Mouse (Mus musculus) heart, postnatal 10 days (tissue): Measurements from ENCODE around the gene Grhpr. TPM values are rescaled to one million over a fixed set of nuclear protein-coding genes. Genes with fewer than 3 reads are reported as not detected.
"Not testable (repeated sequence)": the region's sequence is repeated elsewhere in the genome, so short reads cannot be mapped to it uniquely, and the experiment has no call there.

Experiments used
- DNase-seq, 2 experiments: peaks; one replicate each; pipeline ENCODE4 v3.0.0; 2021
- intact Hi-C: fragments of 180-260 bp; cut with DNase I; formaldehyde crosslinking; loops from one replicate; pipeline ENCODE4 v1.15.1; 2025
- total RNA-seq, 2 experiments: library from RNA; stranded (reverse); gene quantifications; 2 replicates each; pipeline ENCODE4 v1.2.3; 2021

Gene Grhpr
- total RNA-seq, 2 experiments from 2014 or later = 43.0 to 47.7 TPM

- intact Hi-C loops = loop anchor here (2.0 to 5.0 kb wide), 2 partner anchors 37 to 123 kb away; no protein-coding TSS in a partner anchor
- DNase-seq = no peak
Measured at GRCm38 (mm10) chr4:44973871-44974270, 7.3 kb upstream of the Grhpr start.

- intact Hi-C loops = loop anchor here (5.0 kb wide), 1 partner anchor 123 kb away; no protein-coding TSS in a partner anchor
- DNase-seq = no peak
Measured at GRCm38 (mm10) chr4:44974331-44974730, 6.9 kb upstream of the Grhpr start.

GRCm38 (mm10) chr4:44976026-44976615 lies 5.1 kb upstream of the Grhpr start:
- intact Hi-C loops = no loop called here
- no peak for DNase-seq

GRCm38 (mm10) chr4:44976921-44977710 lies 4.1 kb upstream of the Grhpr start:
- intact Hi-C loops = no loop called here
- DNase-seq = no peak

GRCm38 (mm10) chr4:44978175-44978574 lies 3.0 kb upstream of the Grhpr start:
- DNase-seq = no peak
- intact Hi-C loops = no loop called here

- intact Hi-C loops = no loop called here
- DNase-seq = peak in 1 of 2 experiments; percentile 14
Measured at GRCm38 (mm10) chr4:44979794-44980338, 1.3 kb upstream of the Grhpr start.

- DNase-seq = peak in 1 of 2 experiments; percentile 28
- intact Hi-C loops = loop anchor here (2.0 kb wide), 1 partner anchor 29 kb away; no protein-coding TSS in a partner anchor
Measured at GRCm38 (mm10) chr4:44981974-44982287, 736 bp downstream of the Grhpr start.

- DNase-seq = peak in 1 of 2 experiments; percentile 5
- intact Hi-C loops = loop anchor here (2.0 kb wide), 1 partner anchor 28 kb away; no protein-coding TSS in a partner anchor
Measured at GRCm38 (mm10) chr4:44982440-44983130, 1.4 kb downstream of the Grhpr start.

- no peak for DNase-seq
- intact Hi-C loops = loop anchor here (2.0 kb wide), 1 partner anchor 28 kb away; no protein-coding TSS in a partner anchor
Measured at GRCm38 (mm10) chr4:44983131-44983740, 2.0 kb downstream of the Grhpr start.

- intact Hi-C loops = no loop called here
- DNase-seq = no peak
Measured at GRCm38 (mm10) chr4:44990560-44990959, 9.4 kb downstream of the Grhpr start.

- DNase-seq = not testable (repeated sequence)
Measured at GRCm38 (mm10) chr4:44992330-44992729, 11.1 kb downstream of the Grhpr start.

GRCm38 (mm10) chr4:44993179-44993578 lies 12.0 kb downstream of the Grhpr start:
- DNase-seq, intact Hi-C loops: not testable (repeated sequence)

More at GRCm38 (mm10) chr4:44992330-44992729, 11.1 kb downstream of the Grhpr start:
- intact Hi-C loops = not testable (repeated sequence)

GRCm38 (mm10) chr4:44993847-44994246 lies 12.7 kb downstream of the Grhpr start:
- intact Hi-C loops = no loop called here
- no peak for DNase-seq

GRCm38 (mm10) chr4:44994776-44995175 lies 13.6 kb downstream of the Grhpr start:
- DNase-seq = no peak

GRCm38 (mm10) chr4:44998071-44998470 lies 16.9 kb downstream of the Grhpr start:
- intact Hi-C loops = no loop called here
- no peak for DNase-seq

More at GRCm38 (mm10) chr4:44994776-44995175, 13.6 kb downstream of the Grhpr start:
- intact Hi-C loops = no loop called here

- no peak for DNase-seq
- intact Hi-C loops = no loop called here
Measured at GRCm38 (mm10) chr4:45000001-45000400, 18.8 kb downstream of the Grhpr start.

- no peak for DNase-seq
- intact Hi-C loops = no loop called here
Measured at GRCm38 (mm10) chr4:45005452-45005851, 24.3 kb downstream of the Grhpr start.

- DNase-seq = peak in 1 of 2 experiments; percentile 28
- intact Hi-C loops = loop anchor here (2.0 to 10.0 kb wide), 3 partner anchors 28 to 844 kb away; no protein-coding TSS in a partner anchor
Measured at GRCm38 (mm10) chr4:45010806-45011415, 29.7 kb downstream of the Grhpr start.

GRCm38 (mm10) chr4:45011581-45012104 lies 30.4 kb downstream of the Grhpr start:
- DNase-seq = peak; percentile 76 to 79

More at GRCm38 (mm10) chr4:45011581-45012104, 30.4 kb downstream of the Grhpr start:
- intact Hi-C loops = loop anchor here (1.0 to 10.0 kb wide), 4 partner anchors 29 to 843 kb away; no protein-coding TSS in a partner anchor
